Mouse (Mus musculus) frontal cortex, postnatal 14 days (tissue): ENCODE results near the gene Trpv5.
A peak's percentile ranks its signal among the peaks of the same experiment; 100 is the strongest.

Experiments used
- DNase-seq, 2 experiments: peaks; one replicate each; pipeline ENCODE4 v3.0.0; 2022; ENCODE audit warnings: low spot score in 2 of 2

Gene Trpv5

GRCm38 (mm10) chr6:41640449-41640848 is 40.1 kb downstream of the Trpv5 start:
- DNase-seq: no peak

DNA sequence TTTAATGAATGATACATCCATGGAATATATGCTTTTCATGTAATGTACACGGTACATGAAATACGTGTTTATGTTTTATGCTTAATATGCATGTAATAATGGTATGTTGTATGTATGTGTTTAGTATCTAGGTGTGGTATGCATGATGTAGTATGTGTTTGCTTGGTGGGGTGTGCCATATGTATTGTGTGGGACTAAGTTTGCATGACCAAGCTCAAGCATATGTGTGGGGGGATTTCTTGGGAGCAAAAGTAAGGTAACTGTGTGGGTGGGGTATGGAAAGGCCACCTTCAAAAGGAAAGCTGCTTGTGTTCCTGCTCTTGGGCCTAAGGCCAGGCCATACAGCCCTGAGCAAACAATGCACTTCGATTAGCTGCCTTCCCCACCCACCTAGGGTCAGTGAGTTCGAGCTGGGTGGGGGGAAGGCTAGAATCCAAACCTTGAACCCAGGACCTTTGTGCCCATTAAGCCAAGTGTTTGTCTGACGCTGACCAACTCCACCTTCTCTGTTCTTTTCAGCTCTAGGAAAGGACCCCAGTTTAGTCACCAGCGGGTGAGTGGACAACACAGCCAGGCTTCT is 42.6 kb downstream of the Trpv5 start:
- no peak for DNase-seq

- no peak for DNase-seq
Measured at GRCm38 (mm10) chr6:41637393-41637792, 43.2 kb downstream of the Trpv5 start.

DNA sequence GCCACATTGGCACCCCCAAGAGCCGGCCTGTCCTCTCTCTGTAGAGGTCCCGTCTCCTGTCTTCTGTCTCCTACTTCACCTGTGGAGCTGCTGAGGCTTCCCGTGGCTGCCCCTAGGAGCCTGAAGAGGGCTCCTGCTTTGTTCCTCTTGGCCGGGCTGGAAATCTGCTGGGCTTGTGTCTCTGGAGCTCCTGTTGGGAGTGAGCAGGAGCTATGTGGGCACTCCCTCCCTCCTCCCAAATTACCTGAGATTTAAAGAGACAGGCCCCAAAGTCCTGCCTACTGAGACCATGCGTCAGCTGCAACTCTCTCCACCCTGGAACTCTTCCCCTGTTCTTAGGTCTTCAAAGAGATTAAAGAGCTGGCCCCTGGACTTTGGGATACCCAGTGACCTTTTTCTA is 44.4 kb downstream of the Trpv5 start, which contains the start of gene Trpv6:
TSS of gene Trpv6 (minus strand) at position 228 of the 400 bp plus-strand sequence.
- no peak for DNase-seq

DNA sequence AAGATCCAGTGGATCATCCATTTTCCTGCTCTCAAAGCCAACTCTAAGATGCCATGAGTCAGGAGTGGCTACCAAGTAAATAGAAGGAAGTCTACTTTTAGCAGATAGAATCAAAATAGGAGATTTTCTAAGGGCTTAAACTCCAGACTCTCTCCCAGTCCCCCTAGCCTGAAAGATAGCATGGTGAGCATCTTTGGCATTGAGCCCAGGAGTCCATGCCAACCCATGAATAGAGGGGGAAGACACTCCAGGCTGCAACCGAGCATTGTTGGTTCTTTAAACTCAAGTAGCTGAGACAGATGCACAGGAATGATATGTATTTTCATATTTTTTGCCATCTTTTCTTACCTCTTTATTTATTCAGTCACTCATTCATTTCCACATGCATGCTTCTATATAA is 45.4 kb downstream of the Trpv5 start:
- no peak for DNase-seq

GRCm38 (mm10) chr6:41631549-41631948 is 49.0 kb downstream of the Trpv5 start:
- no peak for DNase-seq

DNA sequence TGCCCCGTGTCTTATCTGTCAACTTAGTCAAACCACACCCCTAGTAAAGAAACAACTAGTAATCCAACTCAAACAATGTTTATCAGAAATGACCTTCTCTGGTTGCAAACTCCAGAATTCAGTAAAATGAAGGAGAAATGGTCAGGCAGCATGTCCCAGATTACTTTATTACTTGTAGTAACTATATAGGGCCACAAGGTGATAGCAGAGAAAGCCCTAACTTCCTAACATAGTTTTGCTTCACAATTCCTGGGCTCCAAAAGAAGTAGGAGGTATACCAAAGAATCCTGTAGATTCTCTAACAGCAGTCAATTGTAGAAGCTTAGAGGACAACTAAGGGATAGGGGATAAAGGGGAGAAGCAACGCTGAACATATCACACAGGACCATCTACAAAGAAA is 49.8 kb downstream of the Trpv5 start:
- DNase-seq: no peak

- DNase-seq: no peak
Measured at GRCm38 (mm10) chr6:41628180-41628579, 52.4 kb downstream of the Trpv5 start.

DNA sequence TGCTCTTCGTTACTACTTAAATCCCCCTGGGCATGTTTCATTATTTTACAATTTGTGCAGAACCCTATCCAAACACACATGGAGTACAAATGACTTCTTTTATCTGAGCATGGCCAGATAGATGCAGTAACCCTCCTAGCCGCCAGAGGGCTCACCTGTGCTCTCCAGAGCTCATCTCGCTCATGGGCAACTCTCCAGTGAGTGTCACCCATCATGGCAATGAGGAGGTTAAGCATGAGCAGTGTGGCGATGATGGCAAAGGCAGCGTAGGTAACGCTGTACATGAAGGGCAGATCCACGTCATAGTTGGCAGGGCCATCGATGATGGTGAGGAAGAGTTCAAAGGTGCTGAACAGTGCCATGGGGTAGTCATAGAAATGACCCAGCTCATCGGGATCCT is 57.9 kb downstream of the Trpv5 start:
- DNase-seq: no peak

GRCm38 (mm10) chr6:41621241-41621990 is 59.2 kb downstream of the Trpv5 start:
- no peak for DNase-seq

DNA sequence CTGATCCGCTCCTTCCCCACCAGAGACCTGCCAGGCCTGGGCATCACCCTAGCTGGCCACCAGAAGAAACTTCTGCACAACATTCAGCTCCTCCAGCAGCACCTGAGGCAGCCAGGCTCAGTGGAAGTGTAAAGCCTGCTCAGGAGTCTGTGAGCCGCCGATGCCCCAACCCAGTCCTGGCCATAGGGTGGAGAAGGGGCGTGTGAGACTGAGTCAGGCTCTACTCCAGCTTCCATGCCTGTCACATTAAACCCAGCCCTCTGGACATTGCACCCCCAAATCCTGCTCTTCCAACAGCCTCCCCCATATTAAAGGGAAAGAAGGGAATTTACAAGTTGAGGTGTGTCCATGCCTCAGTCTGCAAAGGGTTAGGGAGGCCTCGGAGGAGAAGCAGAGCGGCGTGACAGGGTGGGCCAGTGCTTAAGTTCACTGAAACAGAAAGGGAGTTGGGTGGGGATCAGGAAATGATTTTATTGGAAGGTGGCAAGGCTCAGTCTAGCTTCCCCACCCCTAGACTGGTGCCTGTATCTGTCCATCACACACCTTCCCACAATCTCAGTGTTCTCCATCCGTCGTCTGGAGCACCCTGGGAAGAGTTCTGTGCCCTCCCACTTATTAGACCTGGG is 60.3 kb downstream of the Trpv5 start:
- DNase-seq: no peak

GRCm38 (mm10) chr6:41607637-41608036 is 72.9 kb downstream of the Trpv5 start:
- DNase-seq: no peak

DNA sequence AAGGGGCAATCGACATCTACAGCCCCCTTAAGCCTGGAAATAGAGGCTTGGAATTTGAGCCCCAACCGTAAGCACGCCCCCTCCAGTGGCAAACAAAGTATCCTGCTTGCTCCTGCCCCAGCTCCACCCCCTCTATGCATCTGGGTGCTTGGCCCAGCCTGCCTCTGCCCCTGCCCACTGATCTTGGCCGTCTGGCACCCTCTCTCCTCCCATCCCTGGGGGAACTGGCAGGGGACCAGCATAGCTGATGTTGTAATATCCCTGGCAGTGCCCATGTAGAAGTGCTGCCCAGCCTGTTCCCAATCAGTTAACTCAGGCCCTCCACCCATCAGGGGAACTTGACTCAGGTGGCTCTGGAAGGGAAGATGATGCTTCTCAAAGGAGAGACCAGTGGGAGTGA is 74.4 kb downstream of the Trpv5 start:
- peak; percentile 33 to 38 for DNase-seq

- no peak for DNase-seq
Measured at GRCm38 (mm10) chr6:41605794-41606104, 74.8 kb downstream of the Trpv5 start.

DNA sequence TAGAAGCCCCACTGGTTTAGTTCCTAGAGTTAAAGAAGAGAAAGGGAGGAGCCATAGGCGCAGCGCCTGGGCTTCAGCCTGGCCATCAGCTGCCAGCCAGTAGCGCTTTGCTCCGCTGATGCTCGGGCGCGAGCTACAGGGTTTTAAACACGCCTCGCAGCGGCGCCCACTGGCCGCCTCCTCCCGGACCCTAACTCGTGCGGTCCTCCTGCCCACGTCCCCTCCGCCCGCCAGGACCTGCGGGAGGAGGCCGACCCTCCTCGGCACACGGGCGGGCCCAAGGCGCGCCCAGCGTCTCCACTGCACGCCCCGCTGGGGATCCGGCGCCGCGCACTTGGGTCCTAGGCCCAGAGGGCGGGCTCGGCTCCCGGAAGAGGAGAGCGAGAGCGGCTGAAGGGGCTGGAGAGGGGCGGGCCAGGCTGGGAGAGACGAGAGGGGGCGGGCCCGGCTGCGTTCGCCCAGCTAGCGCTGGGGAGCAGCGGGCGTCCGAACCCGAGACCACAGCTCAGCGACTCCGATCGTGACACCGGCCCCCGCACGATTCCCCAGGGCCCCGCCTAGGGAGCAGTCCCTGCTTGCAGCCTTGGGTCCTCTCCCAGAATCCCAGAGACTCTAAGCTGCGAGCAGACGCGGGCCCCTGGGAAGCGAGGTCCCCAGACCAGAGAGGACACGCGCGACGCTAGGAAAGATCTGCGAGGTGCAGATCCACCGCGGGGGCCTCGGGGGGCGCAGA is 75.3 kb downstream of the Trpv5 start, which contains the start of gene Ephb6:
TSS of gene Ephb6 (plus strand) at position 422 of the 733 bp plus-strand sequence.
- peak; percentile 43 to 53 for DNase-seq

DNA sequence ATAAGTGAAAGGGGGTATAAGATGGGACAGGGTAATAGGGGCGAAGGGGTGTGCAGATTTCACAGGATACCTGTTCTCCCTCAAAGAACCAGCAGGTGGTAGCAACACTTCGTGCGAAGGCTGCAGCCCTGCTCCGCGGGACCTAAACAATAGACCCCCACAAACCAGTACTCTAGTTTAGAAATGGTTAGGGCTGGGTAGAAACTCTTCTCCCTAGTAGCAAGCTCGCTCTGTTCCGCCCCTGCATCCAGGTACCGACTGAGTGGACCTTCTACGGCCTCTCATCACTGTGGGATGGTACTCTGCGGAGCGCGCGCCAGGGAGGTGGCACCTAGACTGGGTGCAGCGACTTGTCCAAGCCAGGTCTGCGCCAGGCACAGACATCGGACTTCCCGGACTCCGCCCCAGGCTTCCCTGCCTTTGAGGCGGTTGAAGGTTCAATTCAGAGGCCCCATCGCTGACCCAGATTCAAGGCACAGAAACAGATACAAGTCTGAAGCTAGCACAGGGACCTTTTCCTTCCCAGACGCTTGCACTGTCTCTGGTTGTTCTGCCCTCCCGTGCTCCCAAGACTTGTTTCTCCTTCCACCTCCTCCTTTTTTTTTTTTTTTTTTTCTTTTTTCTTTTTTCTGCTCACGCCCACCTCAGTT is 76.0 kb downstream of the Trpv5 start:
- DNase-seq: peak; percentile 25 to 40
